Mouse (Mus musculus) CH12.LX (cell line): ENCODE results near the gene Megf8. TPM values are rescaled to one million over a fixed set of nuclear protein-coding genes. Genes with fewer than 3 reads are reported as not detected.
A peak's percentile ranks its signal among the peaks of the same experiment; 100 is the strongest.

Source experiments
- DNase-seq: peaks from one replicate; pipeline ENCODE4 v3.0.0-alpha.2; 2013; ENCODE audit errors: extremely low read depth
- H3K27ac ChIP-seq: 2 replicates; pipeline ENCODE4 v1.5.1; 2012; ENCODE audit warnings: low read depth, mild to moderate bottlenecking, control low read depth, moderate library complexity; ENCODE audit not compliant: insufficient read depth
- H3K27me3 ChIP-seq: replicated peaks from 2 replicates; pipeline ENCODE3; 2012; ENCODE audit warnings: inconsistent platforms
- H3K36me3 ChIP-seq, 2 experiments: replicated peaks in 1 of 2; 2 replicates each; pipeline versions ENCODE3 to v1.6.1; 2012; ENCODE audit warnings: inconsistent platforms in 1 of 2, low read length in 1 of 2, mild to moderate bottlenecking in 1 of 2, mixed read lengths in 1 of 2, moderate library complexity in 1 of 2; ENCODE audit not compliant: control insufficient read depth in 1 of 2, insufficient read depth in 1 of 2
- H3K4me1 ChIP-seq, 2 experiments: 2 replicates each; pipeline ENCODE4 v1.6.1; 2012; ENCODE audit warnings: inconsistent platforms in 1 of 2, moderate library complexity in 1 of 2; ENCODE audit not compliant: insufficient read depth in 2 of 2, control insufficient read depth in 1 of 2
- H3K4me2 ChIP-seq: 2 replicates; pipeline ENCODE4 v1.6.1; 2012; ENCODE audit warnings: low read depth, mild to moderate bottlenecking, control low read depth; ENCODE audit not compliant: poor library complexity, insufficient read depth, severe bottlenecking
- H3K4me3 ChIP-seq, 3 experiments: fragments of 150-350 bp in 1 of 3; sonication (generic) in 1 of 3; replicated peaks in 1 of 3; 2 replicates each; pipeline versions ENCODE3 to v1.5.1; 2011 to 2012; ENCODE audit warnings: low read depth in 2 of 3, low read length in 2 of 3, mild to moderate bottlenecking in 2 of 3, moderate library complexity in 2 of 3, control low read depth in 1 of 3, improper control_type of control experiment in 1 of 3, inconsistent platforms in 1 of 3, mixed read lengths in 1 of 3; ENCODE audit not compliant: poor library complexity in 1 of 3
- H3K79me2 ChIP-seq: replicated peaks from 2 replicates; pipeline ENCODE4 v1.6.1; 2012; ENCODE audit warnings: mild to moderate bottlenecking, moderate library complexity; ENCODE audit not compliant: control insufficient read depth, poor library complexity, insufficient read depth, severe bottlenecking; ENCODE audit errors: extremely low read depth
- H3K9ac ChIP-seq: 2 replicates; pipeline ENCODE4 v1.6.1; 2012; ENCODE audit warnings: low read depth, mild to moderate bottlenecking, control low read depth, moderate library complexity; ENCODE audit not compliant: insufficient read depth
- H3K9me3 ChIP-seq: replicated peaks from 2 replicates; pipeline ENCODE3; 2012; ENCODE audit warnings: low read length, inconsistent platforms, mixed read lengths
- BHLHE40 ChIP-seq: IDR thresholded peaks from 2 replicates; pipeline ENCODE4 v1.6.1; 2011; ENCODE audit warnings: mild to moderate bottlenecking, low read depth, low read length, improper control_type of control experiment
- CHD1 ChIP-seq: IDR thresholded peaks from 2 replicates; pipeline ENCODE4 v1.6.1; 2012; ENCODE audit warnings: low read depth, low read length, improper control_type of control experiment, inconsistent platforms
- CHD2 ChIP-seq: IDR thresholded peaks from 2 replicates; pipeline ENCODE4 v1.6.1; 2011; ENCODE audit warnings: low read length, improper control_type of control experiment
- ETS1 ChIP-seq: conservative IDR thresholded peaks from 2 replicates; pipeline ENCODE4 v1.6.1; 2012; ENCODE audit warnings: low read depth, mild to moderate bottlenecking, inconsistent platforms, low read length, improper control_type of control experiment, moderate library complexity
- HCFC1 ChIP-seq: IDR thresholded peaks from 2 replicates; pipeline ENCODE4 v1.6.1; 2012; ENCODE audit warnings: low read depth, mild to moderate bottlenecking, inconsistent platforms, low read length, improper control_type of control experiment
- IRF4 ChIP-seq: IDR thresholded peaks from 2 replicates; pipeline ENCODE4 v1.6.1; 2014; ENCODE audit warnings: low read depth, mild to moderate bottlenecking, inconsistent platforms, low read length, improper control_type of control experiment
- JUN ChIP-seq: IDR thresholded peaks from 2 replicates; pipeline ENCODE4 v1.6.1; 2011; ENCODE audit warnings: low read depth, mild to moderate bottlenecking, low read length, improper control_type of control experiment, moderate library complexity; ENCODE audit not compliant: insufficient read depth
- JUND ChIP-seq: conservative IDR thresholded peaks from 2 replicates; pipeline ENCODE4 v1.6.1; 2011; ENCODE audit warnings: low read depth, low read length, improper control_type of control experiment
- MAX ChIP-seq: IDR thresholded peaks from 2 replicates; pipeline ENCODE4 v1.6.1; 2011; ENCODE audit warnings: low read length, improper control_type of control experiment
- MAZ ChIP-seq: IDR thresholded peaks from 2 replicates; pipeline ENCODE4 v1.6.1; 2012; ENCODE audit warnings: low read depth, mild to moderate bottlenecking, inconsistent platforms, low read length, improper control_type of control experiment, moderate library complexity
- MEF2A ChIP-seq: IDR thresholded peaks from 2 replicates; pipeline ENCODE4 v1.6.1; 2014; ENCODE audit warnings: low read depth, mild to moderate bottlenecking, inconsistent platforms, low read length, improper control_type of control experiment, borderline replicate concordance
- MXI1 ChIP-seq: IDR thresholded peaks from 2 replicates; pipeline ENCODE4 v1.6.1; 2011; ENCODE audit warnings: mild to moderate bottlenecking, low read depth, low read length, improper control_type of control experiment
- MYC ChIP-seq: IDR thresholded peaks from 2 replicates; pipeline ENCODE4 v1.6.1; 2011; ENCODE audit warnings: low read depth, mild to moderate bottlenecking, improper control_type of control experiment, low read length
- NELFE ChIP-seq: IDR thresholded peaks from 2 replicates; pipeline ENCODE4 v1.6.1; 2011; ENCODE audit warnings: low read depth, low read length, improper control_type of control experiment
- NRF1 ChIP-seq: IDR thresholded peaks from 2 replicates; pipeline ENCODE4 v1.6.1; 2014; ENCODE audit warnings: low read depth, mild to moderate bottlenecking, inconsistent platforms, low read length, improper control_type of control experiment, moderate library complexity
- PAX5 ChIP-seq: IDR thresholded peaks from 2 replicates; pipeline ENCODE4 v1.6.1; 2012; ENCODE audit warnings: low read length, inconsistent platforms, mixed read lengths
- POLR2A ChIP-seq: IDR thresholded peaks from 2 replicates; pipeline ENCODE4 v1.6.1; 2011; ENCODE audit warnings: low read depth, mild to moderate bottlenecking, improper control_type of control experiment, low read length
- POLR2AphosphoS2 ChIP-seq: IDR thresholded peaks from 2 replicates; pipeline ENCODE4 v1.6.1; 2011; ENCODE audit warnings: low read depth, low read length, improper control_type of control experiment
- SIN3A ChIP-seq: IDR thresholded peaks from 2 replicates; pipeline ENCODE4 v1.6.1; 2012; ENCODE audit warnings: low read length, improper control_type of control experiment, inconsistent platforms
- TBP ChIP-seq: conservative IDR thresholded peaks from 2 replicates; pipeline ENCODE4 v1.6.1; 2011; ENCODE audit warnings: low read depth, low read length, improper control_type of control experiment
- TCF12 ChIP-seq: IDR thresholded peaks from 2 replicates; pipeline ENCODE4 v1.6.1; 2014; ENCODE audit warnings: low read depth, mild to moderate bottlenecking, inconsistent platforms, low read length, improper control_type of control experiment
- UBTF ChIP-seq: IDR thresholded peaks from 2 replicates; pipeline ENCODE4 v1.6.1; 2012; ENCODE audit warnings: low read depth, mild to moderate bottlenecking, inconsistent platforms, low read length, improper control_type of control experiment, moderate library complexity
- USF1 ChIP-seq: IDR thresholded peaks from 2 replicates; pipeline ENCODE4 v1.6.1; 2014; ENCODE audit warnings: low read depth, mild to moderate bottlenecking, inconsistent platforms, low read length, improper control_type of control experiment
- USF2 ChIP-seq: conservative IDR thresholded peaks from 2 replicates; pipeline ENCODE4 v1.6.1; 2011; ENCODE audit warnings: low read depth, low read length, improper control_type of control experiment
- ZC3H11A ChIP-seq: IDR thresholded peaks from 2 replicates; pipeline ENCODE4 v1.6.1; 2012; ENCODE audit warnings: low read depth, mild to moderate bottlenecking, inconsistent platforms, low read length, improper control_type of control experiment
- ZMIZ1 ChIP-seq: IDR thresholded peaks from 2 replicates; pipeline ENCODE4 v1.6.1; 2012; ENCODE audit warnings: low read depth, mild to moderate bottlenecking, inconsistent platforms, low read length, improper control_type of control experiment
- ZNF384 ChIP-seq: IDR thresholded peaks from 2 replicates; pipeline ENCODE4 v1.6.1; 2012; ENCODE audit warnings: low read depth, low read length, improper control_type of control experiment, inconsistent platforms
- dilution Hi-C: fragments of 300-500 bp; cut with MboI; formaldehyde crosslinking; loops from 2 replicates; pipeline ENCODE4 v1.14.3; 2020; ENCODE audit warnings: low sequenced_read_pairs; ENCODE audit not compliant: extremely low pct_unique_long_range_greater_than_20kb, extremely low pct_ligation_motif_present
- in situ Hi-C: fragments of 300-500 bp; cut with MboI; formaldehyde crosslinking; loops from 3 replicates; pipeline ENCODE4 v1.14.3; 2019; ENCODE audit warnings: low sequenced_read_pairs, low pct_ligation_motif_present, low pct_unique_long_range_greater_than_20kb, mixed read lengths
- polyA plus RNA-seq: library from polyadenylated mRNA; unstranded; fragments of >175 nt; gene quantifications from 2 replicates; pipeline ENCODE4 v1.2.1, GENCODE M21; 2012; ENCODE audit warnings: low read depth; ENCODE audit not compliant: insufficient read length
- total RNA-seq, 2 experiments: library from RNA; depleted of rRNA; stranded (reverse); fragments of 300-350 nt in 1 of 2; fragments of >200 nt in 1 of 2; gene quantifications; 2 replicates each; pipeline ENCODE4 v1.2.3; 2012 to 2014

Gene Megf8
- total and polyA plus RNA-seq, 3 experiments, result 0.62 to 1.7 (median 1.2) TPM

- peak; percentile 94 for DNase-seq
- peak overlapping the region; percentile 86 for H3K27ac ChIP-seq
- H3K9me3 ChIP-seq, result no peaks in the 10 kb centered on the region
- dilution Hi-C loops, result no loop called here
- peak overlapping the region; percentile 25 to 70 (median 68) for H3K4me3 ChIP-seq
- peak overlapping the region; percentile 88 for H3K9ac ChIP-seq
- peak; percentile 82 for TF ChIP-seq POLR2A
- peak; percentile 27; the same call in 1 of the 2 replicates for TF ChIP-seq MAZ
- TF ChIP-seq ZNF384, result no peak
- TF ChIP-seq POLR2AphosphoS2, result peak; percentile 15; the same call in 1 of the 2 replicates
- no peak for TF ChIP-seq JUND
- no peak; the same call in 1 of the 2 replicates for TF ChIP-seq MXI1
- no peak for TF ChIP-seq ZC3H11A
- peak; percentile 55 for TF ChIP-seq HCFC1
- no peak for TF ChIP-seq USF2
- TF ChIP-seq PAX5, result no peak
- TF ChIP-seq USF1, result no peak
- peak; percentile 6; the same call in 1 of the 2 replicates for TF ChIP-seq IRF4
- no peak for TF ChIP-seq UBTF
- TF ChIP-seq TBP, result no peak
- peak; percentile 62 for TF ChIP-seq CHD2
- TF ChIP-seq NELFE, result peak; percentile 48
- peak; percentile 85 for TF ChIP-seq NRF1
- peak; percentile 75 for TF ChIP-seq SIN3A
- peak; percentile 38 for TF ChIP-seq ZMIZ1
- TF ChIP-seq MEF2A, result peak; percentile 21; the same call in 1 of the 2 replicates
- TF ChIP-seq CHD1, result no peak
- TF ChIP-seq JUN, result no peak
- no peak for TF ChIP-seq ETS1
- TF ChIP-seq BHLHE40, result peak; percentile 58; the same call in 1 of the 2 replicates
- 0 out of 2 replicates have a peak, but pooled peaks have one; percentile 55 for TF ChIP-seq MAX
- peak; percentile 58 for TF ChIP-seq TCF12
- no peak for TF ChIP-seq MYC
- TF ChIP-seq, all 38 proteins: peak for 14
- in situ Hi-C loops, result no loop called here
- no peaks in the 10 kb centered on the region for H3K27me3 ChIP-seq
- H3K36me3 ChIP-seq, result peaks cover 23 to 28% of the 10 kb centered on the region in 2 experiments
- H3K4me1 ChIP-seq, result peaks cover 32 to 60% of the 10 kb centered on the region in 2 experiments
- H3K4me2 ChIP-seq, result peak overlapping the region; percentile 68
- H3K79me2 ChIP-seq, result peaks cover 9% of the 10 kb centered on the region
These were observed 35.0 kb upstream of the Megf8 start for GRCm38 (mm10) chr7:25281734-25282601.
